Mouse (Mus musculus): ENCODE results near the gene Plxna2. TPM values are rescaled to one million over a fixed set of nuclear protein-coding genes. Genes with fewer than 3 reads are reported as not detected.

The Plxna2 gene
- total RNA-seq, 2 experiments from 2014 or later, result 26.6 to 29.7 TPM

DNA sequence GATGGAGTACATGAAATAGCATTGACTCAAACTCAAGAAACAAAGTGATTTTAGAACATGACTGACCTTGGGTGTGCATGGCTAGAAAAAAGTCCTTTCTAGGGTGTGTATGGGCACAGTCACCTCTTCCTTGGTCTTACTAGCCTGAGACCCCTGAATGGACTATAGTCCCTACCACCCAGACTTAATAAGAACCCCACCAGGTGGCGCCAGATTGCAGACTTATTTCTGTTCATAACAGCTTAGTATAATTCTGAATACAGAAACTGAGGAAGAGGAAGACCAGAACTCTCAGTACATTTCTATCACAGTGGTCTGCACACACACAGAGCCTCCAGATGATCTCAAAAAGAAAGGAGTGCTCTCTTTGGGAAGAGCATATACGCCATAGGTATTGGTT is 135.2 kb downstream of the Plxna2 start:
- DNase-seq, result peak; percentile 61 to 64

DNA sequence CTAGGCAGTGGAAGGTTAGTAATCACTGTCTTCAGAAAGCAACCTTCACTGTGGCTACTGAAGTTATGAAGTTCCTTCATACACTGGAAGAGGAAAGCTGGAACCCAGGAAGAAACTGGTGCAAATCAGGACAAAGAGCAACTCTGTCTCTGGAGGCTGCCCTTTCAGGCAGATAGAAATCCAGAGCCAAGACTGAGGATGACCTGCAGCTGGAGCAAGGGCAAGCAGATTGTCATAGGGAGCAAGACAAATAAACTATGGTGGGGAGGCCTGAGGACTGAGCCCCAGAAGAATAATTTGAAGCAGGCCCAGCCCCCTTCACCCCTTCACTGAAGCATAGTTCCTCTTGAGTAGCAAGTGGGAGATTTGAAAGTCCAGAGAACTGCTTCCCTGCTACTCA is 138.0 kb downstream of the Plxna2 start:
- peak in 1 of 2 experiments; percentile 23 for DNase-seq
- intact Hi-C loops (cut with DNase I), result loop anchor here (5.0 kb wide), 1 partner anchor 61 kb away; no protein-coding TSS in a partner anchor

More for the DNA sequence above, 135.2 kb downstream of the Plxna2 start:
- intact Hi-C loops (cut with DNase I), result loop anchor here (5.0 kb wide), 2 partner anchors 136 to 209 kb away; partner anchors contain the start of gene Plxna2

DNA sequence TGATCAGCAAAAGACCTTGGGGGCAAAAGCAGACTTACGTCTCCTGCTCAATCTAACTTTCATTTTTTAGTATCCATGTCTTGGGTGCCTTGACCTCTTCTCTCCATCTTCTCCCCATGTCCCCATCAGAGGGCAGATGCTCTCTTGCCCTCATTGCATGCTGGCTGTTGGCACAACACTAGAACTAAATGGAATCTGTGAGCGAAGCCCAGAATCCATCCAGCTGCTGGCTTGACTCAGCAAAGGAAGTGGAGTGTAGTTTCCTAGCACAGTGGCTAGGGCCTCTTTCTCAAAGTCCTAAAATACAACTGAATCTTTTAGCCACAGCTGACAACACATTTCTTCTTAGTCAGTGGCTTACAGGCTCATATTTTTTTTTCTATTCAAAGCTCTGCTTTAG is 138.4 kb downstream of the Plxna2 start:
- peak; percentile 16 to 48 for DNase-seq
- intact Hi-C loops (cut with DNase I), result loop anchor here (5.0 kb wide), 1 partner anchor 61 kb away; no protein-coding TSS in a partner anchor

DNA sequence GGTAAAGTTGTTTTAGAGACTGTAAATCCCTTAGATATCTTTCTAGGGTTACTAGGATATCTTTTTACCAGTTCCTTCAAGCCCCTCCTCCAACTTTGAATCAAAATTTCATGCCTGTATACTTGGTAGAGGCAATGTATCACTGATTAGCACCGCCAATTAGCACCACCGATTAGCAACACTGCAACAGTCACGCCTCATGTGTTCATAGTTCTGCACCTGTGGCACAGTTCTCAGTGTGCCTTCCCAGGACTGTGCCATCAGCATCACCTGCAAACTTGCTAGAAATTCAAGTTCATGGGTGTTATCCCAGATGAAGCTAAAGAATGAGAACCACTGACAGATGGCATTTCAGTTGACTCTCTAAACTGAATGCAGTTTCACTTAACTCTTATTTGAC is 138.8 kb downstream of the Plxna2 start:
- intact Hi-C loops (cut with DNase I), result loop anchor here (5.0 kb wide), 1 partner anchor 60 kb away; no protein-coding TSS in a partner anchor
- no peak for DNase-seq

DNA sequence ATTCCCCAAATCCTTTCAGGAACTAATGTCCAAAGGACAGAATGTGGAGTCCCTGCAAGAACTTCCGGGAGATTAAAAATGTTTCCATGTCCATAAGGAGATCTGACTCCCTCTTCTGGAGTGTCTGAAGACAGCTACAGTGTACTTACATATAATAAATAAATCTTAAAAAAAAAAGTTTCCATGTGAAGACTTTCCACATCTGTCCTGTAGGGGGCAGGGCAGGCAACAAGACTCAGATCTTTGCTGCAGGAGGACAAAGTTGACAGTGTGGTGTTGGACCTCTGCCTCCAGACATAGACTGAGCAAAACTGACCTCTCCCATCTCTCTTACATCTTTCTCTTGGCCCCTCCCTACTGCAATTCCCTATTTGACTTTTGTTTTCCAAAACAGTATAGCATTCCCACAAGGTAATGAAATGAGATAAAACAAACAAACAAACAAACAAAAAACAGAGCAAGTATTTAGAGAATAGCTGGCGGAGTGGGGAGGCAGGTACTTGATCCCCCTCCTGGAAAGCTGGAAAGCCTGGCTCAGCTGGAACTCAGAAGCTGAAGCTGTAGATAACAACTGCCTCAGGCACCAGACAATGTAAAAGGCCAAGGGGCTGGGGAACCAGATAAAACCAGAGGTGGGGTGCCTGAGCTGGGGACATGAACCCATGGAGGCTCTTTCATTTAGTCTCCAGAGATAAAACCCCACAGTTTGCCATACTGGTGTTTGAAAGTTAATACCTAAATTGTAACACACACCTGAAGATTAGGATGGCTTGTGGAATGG is 143.6 kb downstream of the Plxna2 start:
- intact Hi-C loops (cut with DNase I), result loop anchor here (5.0 kb wide), 1 partner anchor 41 kb away; no protein-coding TSS in a partner anchor
- peak; percentile 25 to 43 for DNase-seq

DNA sequence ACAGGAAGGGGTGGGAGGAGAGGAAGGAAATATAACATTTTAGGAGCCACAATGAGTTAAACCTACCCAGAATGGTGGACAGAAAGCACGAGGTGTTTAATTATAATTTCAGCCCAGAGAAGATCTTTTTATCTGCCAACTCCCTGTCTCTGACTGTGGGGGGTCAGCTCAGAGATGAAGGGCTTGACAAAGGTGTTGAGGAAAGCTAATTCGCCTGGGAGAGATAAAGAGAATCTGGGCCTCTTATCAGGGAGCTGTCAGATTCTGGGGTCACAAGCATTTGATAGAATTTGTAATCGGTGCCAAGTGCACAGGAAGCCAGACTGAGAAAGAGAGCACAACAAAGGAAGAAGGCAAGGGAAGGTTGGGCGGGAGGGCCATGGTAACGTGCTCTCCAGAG is 144.9 kb downstream of the Plxna2 start:
- intact Hi-C loops (cut with DNase I), result loop anchor here (5.0 kb wide), 1 partner anchor 39 kb away; no protein-coding TSS in a partner anchor
- DNase-seq, result no peak

DNA sequence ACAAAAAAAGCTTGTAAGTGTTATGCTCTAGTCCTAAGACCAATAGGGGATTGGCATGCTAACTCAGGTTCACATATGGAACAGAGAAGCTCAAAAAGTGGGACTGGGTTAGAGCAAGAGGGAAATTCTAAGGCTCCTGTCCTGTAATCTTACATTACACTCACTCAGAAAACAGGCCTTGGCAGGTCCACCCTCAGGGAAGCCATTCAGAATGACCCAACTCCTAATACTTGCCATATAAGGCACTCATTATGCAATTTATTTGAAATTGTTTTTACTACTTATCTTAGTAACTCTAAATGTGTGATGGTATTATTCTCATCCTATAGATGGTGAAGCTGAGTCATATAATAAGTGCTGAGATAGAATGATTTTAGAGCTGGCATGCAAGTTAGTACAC is 146.9 kb downstream of the Plxna2 start:
- intact Hi-C loops (cut with DNase I), result loop anchor here (5.0 kb wide), 1 partner anchor 37 kb away; no protein-coding TSS in a partner anchor
- no peak for DNase-seq

DNA sequence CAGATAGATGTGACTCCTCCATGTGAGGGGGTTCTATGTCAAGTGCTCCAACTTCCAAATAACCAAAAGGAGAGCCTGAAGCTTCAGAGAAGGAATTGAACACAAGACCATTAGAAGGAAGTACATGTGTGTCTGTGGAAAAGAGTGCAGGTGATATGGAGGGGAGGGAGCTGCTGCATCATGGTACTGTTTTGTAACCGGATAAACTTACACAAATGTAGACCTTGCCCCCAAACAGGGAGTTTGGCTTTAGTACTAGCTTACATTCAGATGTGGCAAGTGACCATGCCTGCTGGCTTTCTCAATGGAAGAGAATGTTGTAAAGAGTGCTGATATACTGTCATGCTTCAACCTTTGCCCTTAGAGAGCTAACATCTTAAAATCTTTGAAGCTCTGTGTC is 150.8 kb downstream of the Plxna2 start:
- intact Hi-C loops (cut with DNase I), result no loop called here
- DNase-seq, result no peak

DNA sequence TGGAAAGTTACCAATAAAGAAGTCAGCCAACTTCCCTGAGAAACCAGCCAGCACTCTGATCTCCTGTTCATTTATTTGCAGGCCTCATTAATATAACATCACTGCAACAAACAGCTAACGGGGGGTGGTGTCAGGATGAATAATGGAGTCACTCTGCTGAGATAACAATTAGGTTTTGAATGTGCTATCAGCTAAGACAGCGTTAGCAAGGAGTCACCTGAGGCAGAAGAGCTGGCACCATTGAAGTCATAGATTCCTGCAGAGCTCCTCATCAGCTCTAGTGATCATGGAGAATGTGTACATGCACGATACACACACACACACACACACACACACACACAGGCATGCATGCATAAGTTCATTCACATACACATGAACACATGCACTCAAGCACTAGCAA is 154.0 kb downstream of the Plxna2 start:
- intact Hi-C loops (cut with DNase I), result no loop called here

DNA sequence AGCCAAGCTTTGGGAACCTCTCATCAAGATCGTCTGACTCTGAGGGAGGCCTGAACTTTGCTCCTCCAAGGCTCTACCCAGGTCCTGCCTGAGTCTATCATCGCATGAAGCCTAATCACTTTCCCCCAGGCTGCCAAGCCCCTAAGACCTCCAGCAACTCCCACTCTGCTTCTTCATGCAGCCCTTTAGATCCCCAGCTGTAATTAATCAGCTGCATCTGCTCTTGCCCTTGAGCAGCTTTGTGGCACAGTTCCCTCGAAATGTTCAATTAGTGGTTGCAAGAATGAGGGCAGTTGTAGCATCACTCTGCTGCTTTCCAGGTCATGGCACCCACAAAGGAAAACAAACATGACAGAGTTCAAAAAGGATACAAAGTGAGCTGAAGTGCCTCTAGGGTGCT is 155.9 kb downstream of the Plxna2 start:
- DNase-seq, result no peak
- intact Hi-C loops (cut with DNase I), result no loop called here

More for the DNA sequence above, 154.0 kb downstream of the Plxna2 start:
- no peak for DNase-seq

DNA sequence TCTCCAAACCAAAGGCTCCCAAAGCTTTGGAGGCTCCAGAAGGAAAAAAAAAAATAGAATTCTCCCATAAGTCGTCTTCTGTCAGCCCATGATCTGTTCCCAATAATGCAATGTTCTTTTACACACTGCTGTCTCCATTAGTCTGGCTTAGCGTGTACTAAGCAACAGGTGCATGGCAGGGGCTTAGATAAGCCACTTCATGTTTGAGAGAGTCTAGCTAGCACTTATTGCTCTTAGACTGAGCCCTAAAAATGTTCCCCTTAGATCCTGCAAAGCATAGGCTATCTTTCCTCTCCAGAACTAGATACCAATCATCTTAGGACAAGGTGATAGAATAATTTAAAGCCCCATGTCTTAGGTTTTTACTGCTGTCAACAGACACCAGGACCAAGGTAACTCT is 156.3 kb downstream of the Plxna2 start:
- intact Hi-C loops (cut with DNase I), result no loop called here
- DNase-seq, result no peak

DNA sequence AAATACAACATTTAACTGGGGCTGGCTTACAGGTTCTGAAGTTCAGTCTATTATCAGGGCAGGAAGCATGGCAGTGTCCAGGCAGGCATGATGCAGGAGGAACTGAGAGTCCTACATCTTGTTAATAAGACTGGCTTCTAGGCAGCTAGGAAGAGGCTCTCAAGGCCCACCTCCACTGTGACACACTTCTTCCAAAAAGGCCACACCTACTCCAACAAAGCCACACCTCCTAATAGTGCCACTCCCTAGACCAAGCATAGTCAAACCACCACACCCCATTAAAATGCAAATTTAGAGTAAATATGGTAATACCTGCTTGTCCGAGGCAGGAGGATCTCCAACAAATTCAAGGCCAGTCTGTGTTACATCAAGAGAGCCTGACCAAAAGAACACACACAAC is 156.7 kb downstream of the Plxna2 start:
- no peak for DNase-seq
- intact Hi-C loops (cut with DNase I), result no loop called here

DNA sequence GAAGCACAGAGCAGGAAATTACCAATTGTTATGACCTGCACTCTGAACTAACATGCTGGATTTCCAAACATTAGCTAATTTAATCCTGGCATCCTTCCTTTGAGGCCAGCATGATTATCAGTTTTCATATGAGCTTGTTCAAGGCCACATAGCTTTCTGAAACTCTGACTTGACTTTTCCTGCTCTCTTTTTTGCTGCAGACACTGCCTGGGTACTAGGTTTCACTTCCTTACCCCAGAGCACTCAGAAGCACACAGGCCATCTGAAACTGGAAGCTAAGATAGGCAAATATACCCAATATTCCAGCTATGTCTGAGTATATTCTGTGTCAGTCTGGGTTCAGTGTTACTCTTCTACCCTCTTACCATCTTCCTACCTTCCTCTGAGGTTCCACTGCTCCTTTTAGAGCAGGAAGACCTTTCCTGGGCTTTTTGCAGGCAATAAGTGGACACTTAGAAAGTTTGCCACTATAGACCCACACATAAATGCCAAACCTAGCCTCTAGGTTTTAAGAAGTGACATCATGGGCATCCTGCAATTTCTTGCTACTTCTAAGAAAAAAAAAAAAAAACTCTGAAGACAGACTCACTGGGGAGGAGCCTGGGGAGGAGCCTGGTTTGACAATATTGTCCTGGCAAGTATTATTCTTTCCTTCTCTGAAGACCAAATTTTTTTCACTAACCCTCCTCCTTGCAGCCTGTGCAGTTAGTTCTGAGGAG is 157.8 kb downstream of the Plxna2 start:
- DNase-seq, result no peak
- intact Hi-C loops (cut with DNase I), result no loop called here

DNA sequence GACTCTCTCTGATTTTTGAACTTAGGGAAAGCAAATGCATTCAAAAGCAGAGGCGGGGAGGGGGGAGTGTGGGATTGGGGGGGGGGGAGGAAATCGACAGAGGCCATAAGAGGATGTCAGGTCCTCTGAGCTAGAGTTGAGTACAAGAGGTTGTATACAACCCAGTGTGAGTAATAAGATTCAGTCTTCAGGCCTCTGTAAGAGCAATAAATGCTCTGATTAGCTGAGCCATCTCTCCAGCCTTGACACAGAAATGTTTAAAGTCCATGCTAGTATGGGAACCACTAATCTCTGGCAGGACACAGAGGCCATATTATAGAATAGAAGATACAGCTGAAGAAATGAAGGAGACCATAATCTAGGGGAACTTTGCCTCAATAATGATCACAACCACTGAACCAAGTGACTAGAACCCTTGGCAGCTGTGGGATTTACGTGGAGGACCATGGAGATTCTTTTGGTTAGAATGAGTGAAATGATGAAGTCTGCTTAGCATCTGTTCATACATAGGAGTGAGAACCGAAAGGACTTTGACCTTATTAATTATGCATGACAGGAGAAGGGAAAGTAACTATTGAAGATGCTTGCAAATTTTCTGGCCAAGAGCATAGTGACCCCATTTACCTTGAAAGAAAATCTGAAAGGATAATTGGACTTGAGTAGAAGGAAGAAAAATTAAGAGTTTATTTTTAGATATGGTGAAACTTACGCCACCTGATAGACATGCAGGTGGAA is 158.7 kb downstream of the Plxna2 start:
- intact Hi-C loops (cut with DNase I), result no loop called here
- DNase-seq, result no peak

DNA sequence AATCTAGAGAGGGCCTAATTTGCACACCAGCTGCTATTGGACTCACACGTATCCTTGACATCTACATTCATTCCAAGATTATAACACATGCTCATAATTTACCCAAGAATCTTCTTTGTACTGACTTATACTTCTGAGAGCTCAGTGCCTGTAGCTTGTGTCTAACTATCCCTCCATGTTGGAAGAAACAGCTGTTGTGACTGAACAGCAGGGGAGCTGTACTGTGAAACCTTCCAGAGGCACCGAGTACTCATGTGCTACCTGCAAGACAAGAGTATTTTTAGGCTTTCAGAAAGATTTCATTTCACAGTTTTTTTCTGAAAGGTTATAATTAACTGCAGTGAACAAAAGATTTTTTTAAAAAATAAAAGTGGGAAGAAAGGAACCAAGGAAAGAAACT is 159.6 kb downstream of the Plxna2 start:
- intact Hi-C loops (cut with DNase I), result no loop called here
- DNase-seq, result no peak

DNA sequence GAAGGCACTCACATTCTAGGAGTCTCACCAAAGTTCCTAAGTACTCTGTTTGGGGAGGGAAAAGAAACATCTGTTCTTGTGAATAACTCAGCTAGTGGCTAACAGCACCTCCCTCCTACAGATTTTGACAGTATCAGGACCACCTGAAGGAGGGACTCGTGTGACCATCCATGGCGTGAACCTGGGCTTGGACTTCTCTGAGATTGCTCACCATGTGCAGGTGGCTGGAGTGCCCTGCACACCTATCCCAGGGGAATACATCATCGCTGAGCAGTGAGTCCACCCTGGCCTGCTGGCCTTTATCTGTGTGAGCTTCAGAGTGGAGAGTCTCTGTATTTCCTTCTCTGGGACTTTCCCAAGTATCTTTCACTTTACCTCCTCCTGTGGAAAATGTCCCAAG is 162.4 kb downstream of the Plxna2 start:
- intact Hi-C loops (cut with DNase I), result no loop called here
- DNase-seq, result no peak

DNA sequence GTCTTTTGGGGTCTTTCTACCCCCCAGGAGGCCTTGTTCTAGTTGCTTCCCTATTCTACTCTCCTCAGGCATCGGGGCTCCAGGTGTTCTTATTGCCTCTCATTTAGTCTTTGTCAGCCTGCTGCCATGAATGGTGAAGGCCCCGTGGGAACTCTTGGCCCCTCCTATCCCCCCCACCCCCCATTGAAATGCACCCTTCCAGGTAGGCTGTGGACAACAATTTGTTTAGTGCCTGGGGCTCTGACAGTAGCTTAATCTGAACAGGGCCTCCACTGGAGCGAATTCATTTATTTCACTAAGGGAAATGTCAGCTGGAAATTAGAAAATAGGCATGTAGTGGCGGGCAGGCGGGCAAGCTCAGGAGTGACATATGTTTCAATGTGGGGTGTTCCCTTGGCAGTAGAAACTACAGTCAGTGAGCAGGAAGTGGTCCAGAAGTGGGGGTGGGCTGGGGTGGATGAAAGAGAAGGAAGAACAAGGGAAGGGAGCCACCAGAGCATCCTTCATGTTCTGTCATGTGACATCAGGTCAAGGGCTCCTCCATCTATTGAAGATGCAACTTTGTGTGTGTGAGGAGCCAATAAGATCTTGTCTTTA is 162.9 kb downstream of the Plxna2 start:
- intact Hi-C loops (cut with DNase I), result no loop called here
- DNase-seq, result no peak

DNA sequence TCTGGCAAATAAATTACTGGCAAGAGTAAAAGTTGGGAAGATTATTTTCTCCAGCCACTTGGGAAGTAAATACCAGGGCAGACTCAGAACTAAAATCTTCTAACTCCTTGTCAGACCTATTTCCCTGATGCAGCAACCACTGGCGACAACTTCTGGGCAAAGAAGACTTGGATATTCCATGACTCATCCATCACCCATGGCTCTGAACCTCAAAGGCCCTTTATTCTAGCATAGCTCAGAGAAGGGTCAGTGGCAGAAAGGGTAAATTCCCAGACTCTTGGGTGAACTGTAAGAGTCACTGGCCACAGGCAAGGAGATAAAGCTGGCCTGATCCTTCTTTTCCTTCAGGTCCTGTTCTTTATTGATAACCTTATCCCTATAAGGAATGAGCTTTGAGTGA is 163.5 kb downstream of the Plxna2 start:
- DNase-seq, result no peak
- intact Hi-C loops (cut with DNase I), result no loop called here

DNA sequence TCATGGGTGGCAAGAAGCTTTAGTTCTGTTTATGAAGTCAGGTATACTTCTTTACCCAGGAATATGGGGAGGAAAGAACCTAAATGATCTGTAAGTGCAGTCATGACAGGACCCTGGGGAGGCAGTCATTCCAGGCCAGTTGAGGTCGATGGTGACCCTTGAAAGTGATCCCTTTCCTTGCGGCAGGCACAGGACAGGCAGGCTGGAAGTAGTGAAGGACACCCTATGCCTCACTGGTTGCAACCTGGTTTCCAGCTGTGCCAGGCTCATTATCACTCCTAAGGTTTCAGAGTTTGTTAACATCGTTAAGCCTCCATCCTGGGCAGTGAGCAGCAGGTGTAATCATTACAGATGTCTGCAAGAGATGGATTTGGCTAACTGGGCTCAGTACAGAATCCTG is 164.3 kb downstream of the Plxna2 start:
- DNase-seq, result no peak
- intact Hi-C loops (cut with DNase I), result no loop called here

DNA sequence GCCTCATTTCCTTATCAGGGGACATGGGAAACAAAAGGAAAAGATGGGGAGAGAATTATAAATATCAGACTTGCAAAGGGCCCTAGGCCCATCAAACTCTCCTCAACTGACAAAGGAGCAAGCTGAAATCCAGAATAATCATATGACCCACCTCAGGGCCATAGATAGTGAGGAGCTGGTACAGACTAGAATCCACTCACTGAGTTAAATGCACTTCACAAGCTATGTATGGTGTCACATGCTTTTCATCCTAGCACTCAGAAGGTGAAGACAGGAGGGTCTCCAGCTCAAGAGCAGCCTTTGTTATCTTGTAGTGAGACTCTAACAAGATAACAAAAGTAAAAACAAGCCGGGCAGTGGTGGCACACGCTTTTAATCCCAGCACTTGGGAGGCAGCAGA is 169.6 kb downstream of the Plxna2 start:
- DNase-seq, result no peak
- intact Hi-C loops (cut with DNase I), result no loop called here
